Mouse (Mus musculus): ENCODE data around the gene Lrrc26.

GRCm38 (mm10) chr2:25267241-25267640 is 22.5 kb upstream of the Lrrc26 start:
- no peak for TF ChIP-seq CTCF (IDR thresholded peaks at IDR 0.05; ENCODE audit: control insufficient read depth, insufficient read depth, insufficient read length)
- TF ChIP-seq MYOG (IDR thresholded peaks at IDR 0.05; ENCODE audit: control insufficient read depth, extremely low read depth, insufficient read length) = no peak
- TF ChIP-seq MAX (IDR thresholded peaks at IDR 0.05) = no peak
- no peak for TF ChIP-seq USF1 (IDR thresholded peaks at IDR 0.05; ENCODE audit: low read depth)
- TF ChIP-seq MYOD1 (IDR thresholded peaks at IDR 0.05; ENCODE audit: control insufficient read depth, insufficient read length, low read depth) = no peak

All from C2C12 (cell line).